Mouse (Mus musculus) megakaryocyte, embryonic 14.5 days (primary cell): ENCODE results near the gene 4930548H24Rik. TPM values are rescaled to one million over a fixed set of nuclear protein-coding genes. Genes with fewer than 3 reads are reported as not detected.
"Not testable (repeated sequence)": the region's sequence is repeated elsewhere in the genome, so short reads cannot be mapped to it uniquely, and the experiment has no call there.

Experiments used
- H3K27me3 ChIP-seq: replicated peaks from 2 replicates; pipeline ENCODE3; 2012; ENCODE audit warnings: inconsistent platforms
- H3K36me3 ChIP-seq: replicated peaks from 2 replicates; pipeline ENCODE3; 2012; ENCODE audit warnings: low read length, inconsistent platforms, mixed read lengths
- H3K4me1 ChIP-seq: 2 replicates; pipeline ENCODE4 v1.6.1; 2012; ENCODE audit warnings: inconsistent platforms
- H3K4me3 ChIP-seq: replicated peaks from 2 replicates; pipeline ENCODE3; 2012; ENCODE audit warnings: moderate library complexity, mild to moderate bottlenecking, inconsistent platforms
- H3K9me3 ChIP-seq: 2 replicates; pipeline ENCODE4 v1.6.1; 2012; ENCODE audit warnings: inconsistent platforms
- FLI1 ChIP-seq: IDR thresholded peaks from 2 replicates; pipeline ENCODE4 v1.6.1; 2012; ENCODE audit warnings: low read length, inconsistent platforms, mixed read lengths
- GATA1 ChIP-seq: IDR thresholded peaks from 3 replicates; pipeline ENCODE4 v1.6.1; 2012; ENCODE audit warnings: mixed read lengths, low read length, inconsistent platforms, borderline replicate concordance
- polyA plus RNA-seq: library from polyadenylated mRNA; stranded (reverse); fragments of >175 nt; gene quantifications from 2 replicates; pipeline ENCODE4 v1.2.3, GENCODE M21; 2012; ENCODE audit warnings: low replicate concordance; ENCODE audit not compliant: insufficient read depth

4930548H24Rik gene
- polyA plus RNA-seq, 1 experiment: not detected

GRCm38 (mm10) chr5:31489116-31489769, 3.7 kb downstream of the 4930548H24Rik start:
- peaks cover 10% of the 10 kb centered on the region for H3K27me3 ChIP-seq
- TF ChIP-seq GATA1 (no peak), FLI1 (no peak)
- no peak overlapping the region for H3K4me3 ChIP-seq
- H3K4me1 ChIP-seq: peaks cover 4% of the 10 kb centered on the region; the same call in 1 of the 2 replicates
- H3K36me3 ChIP-seq: peaks cover 3% of the 10 kb centered on the region
- H3K9me3 ChIP-seq: peaks cover 9% of the 10 kb centered on the region

GRCm38 (mm10) chr5:31492031-31492430, 6.5 kb downstream of the 4930548H24Rik start:
- no peak overlapping the region for H3K4me3 ChIP-seq
- peaks cover 9% of the 10 kb centered on the region for H3K9me3 ChIP-seq
- peaks cover 10% of the 10 kb centered on the region for H3K27me3 ChIP-seq
- TF ChIP-seq FLI1 (no peak), GATA1 (no peak)
- peaks cover 18% of the 10 kb centered on the region for H3K4me1 ChIP-seq
- H3K36me3 ChIP-seq: peaks cover 10% of the 10 kb centered on the region

- peak within 1 kb of the TSS; percentile 96 for H3K4me3 ChIP-seq
- H3K27me3 ChIP-seq: peaks cover 10% of the 10 kb centered on the region
- peaks cover 18% of the 10 kb centered on the region for H3K4me1 ChIP-seq
- H3K9me3 ChIP-seq: peaks cover 9% of the 10 kb centered on the region
- TF ChIP-seq FLI1 (no peak), GATA1 (no peak)
- peaks cover 33% of the 10 kb centered on the region for H3K36me3 ChIP-seq
Observed at GRCm38 (mm10) chr5:31494513-31495297, 9.2 kb downstream of the 4930548H24Rik start, which contains the start of gene Gpn1. Gene Gpn1 (plus strand): TSS chr5:31494741.

GRCm38 (mm10) chr5:31504843-31505242, 19.3 kb downstream of the 4930548H24Rik start:
- Histone ChIP-seq H3K9me3 (no peaks in the 10 kb centered on the region), H3K4me1 (no peaks in the 10 kb centered on the region), H3K27me3 (no peaks in the 10 kb centered on the region), H3K36me3 (peaks cover 93% of the 10 kb centered on the region), H3K4me3 (no peak overlapping the region)
- TF ChIP-seq FLI1 (no peak), GATA1 (no peak)

- Histone ChIP-seq H3K4me1 (peaks cover 7% of the 10 kb centered on the region), H3K9me3 (no peaks in the 10 kb centered on the region), H3K36me3 (peaks cover 96% of the 10 kb centered on the region), H3K4me3 (no peak overlapping the region), H3K27me3 (no peaks in the 10 kb centered on the region)
- TF ChIP-seq GATA1 (no peak), FLI1 (no peak)
Observed at GRCm38 (mm10) chr5:31512481-31512880, 26.9 kb downstream of the 4930548H24Rik start.

GRCm38 (mm10) chr5:31520556-31520955, 35.0 kb downstream of the 4930548H24Rik start:
- TF ChIP-seq FLI1 (no peak), GATA1 (no peak)
- no peaks in the 10 kb centered on the region for H3K27me3 ChIP-seq

GRCm38 (mm10) chr5:31526354-31527116, 41.0 kb downstream of the 4930548H24Rik start, which contains the start of gene Slc4a1ap:
Gene Slc4a1ap (plus strand): TSS chr5:31526995.
- H3K9me3 ChIP-seq: no peaks in the 10 kb centered on the region
- H3K4me1 ChIP-seq: peaks cover 41% of the 10 kb centered on the region
- no peak for TF ChIP-seq GATA1
- no peak for TF ChIP-seq FLI1
- H3K27me3 ChIP-seq: no peaks in the 10 kb centered on the region
- peak within 1 kb of the TSS; percentile 98 for H3K4me3 ChIP-seq
- peaks cover 60% of the 10 kb centered on the region for H3K36me3 ChIP-seq

More at GRCm38 (mm10) chr5:31520556-31520955, 35.0 kb downstream of the 4930548H24Rik start:
- H3K4me1 ChIP-seq: peaks cover 17% of the 10 kb centered on the region
- H3K36me3 ChIP-seq: peaks cover 83% of the 10 kb centered on the region
- H3K4me3 ChIP-seq: no peak overlapping the region
- H3K9me3 ChIP-seq: no peaks in the 10 kb centered on the region

GRCm38 (mm10) chr5:31527117-31527680, 41.7 kb downstream of the 4930548H24Rik start:
- H3K4me3 ChIP-seq: peak overlapping the region; percentile 98
- H3K4me1 ChIP-seq: peaks cover 41% of the 10 kb centered on the region
- TF ChIP-seq FLI1: no peak
- TF ChIP-seq GATA1: no peak
- no peaks in the 10 kb centered on the region for H3K27me3 ChIP-seq
- H3K9me3 ChIP-seq: no peaks in the 10 kb centered on the region
- peaks cover 61% of the 10 kb centered on the region for H3K36me3 ChIP-seq

GRCm38 (mm10) chr5:31527707-31528106, 42.2 kb downstream of the 4930548H24Rik start, which contains the start of gene Supt7l:
Gene Supt7l (minus strand): TSS chr5:31527807.
- not testable (repeated sequence) for H3K9me3 ChIP-seq, H3K27me3 ChIP-seq
- H3K36me3 ChIP-seq: peaks cover 61% of the 10 kb centered on the region
- peak within 1 kb of the TSS; percentile 98 for H3K4me3 ChIP-seq
- peaks cover 39% of the 10 kb centered on the region for H3K4me1 ChIP-seq
